Mouse (Mus musculus) retina, postnatal 1 day (tissue): ENCODE measurements around the gene Xpo5.

ENCODE experiments used
- DNase-seq: peaks from one replicate; pipeline ENCODE4 v3.0.0-alpha.2; 2012

Xpo5 gene

GRCm38 (mm10) chr17:46202421-46203071, at the start of gene Xpo5, which contains the start of gene Polh:
Xpo5 (plus strand) TSS chr17:46202782.
Polh (minus strand) TSS chr17:46202645.
- DNase-seq: peak; percentile 96

DNA sequence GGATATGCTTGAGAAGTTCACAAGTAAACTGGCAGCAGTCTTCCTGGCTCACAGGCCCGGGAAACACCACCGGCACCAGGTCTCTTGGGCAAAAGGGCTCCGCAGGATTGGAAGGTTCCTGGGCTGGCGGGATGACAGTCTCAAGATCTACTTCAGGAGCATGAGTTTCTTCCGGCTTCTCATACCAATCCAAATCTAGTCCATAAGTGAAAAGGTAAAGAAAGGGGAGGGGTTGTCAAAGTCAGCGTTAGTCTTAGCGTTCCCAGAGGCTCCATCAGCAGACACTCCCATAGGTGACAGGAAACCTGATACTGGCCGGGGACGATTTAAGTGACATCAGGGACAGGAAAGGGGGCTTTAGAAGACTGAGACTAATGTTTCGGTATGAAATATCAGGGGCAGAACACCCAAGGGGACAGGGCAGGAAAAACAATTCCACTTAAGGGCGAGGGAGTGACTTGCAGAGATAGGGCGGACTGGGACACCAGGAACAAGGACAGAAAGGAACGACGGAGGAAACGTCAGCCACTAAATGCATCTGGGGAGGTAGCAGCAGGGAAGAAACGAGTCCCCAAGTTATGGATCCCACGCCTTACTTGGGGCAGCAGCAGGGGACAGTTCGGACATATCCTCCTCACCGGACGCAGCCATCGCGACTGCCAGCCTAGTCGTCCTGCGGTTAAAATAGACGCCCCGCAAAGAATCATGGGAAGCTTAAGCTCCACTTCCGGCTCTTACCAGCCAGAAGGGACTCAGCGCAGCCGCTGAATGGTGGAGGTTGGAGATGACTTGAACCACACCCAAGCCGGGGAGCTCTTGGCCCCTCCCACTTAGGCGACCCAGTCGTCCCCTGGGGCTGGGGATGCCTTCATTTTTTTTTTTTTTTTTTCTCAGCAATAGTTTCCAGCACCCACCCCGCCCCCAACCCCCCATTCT, 49.5 kb upstream of the Xpo5 start, which contains the start of gene Mad2l1bp:
TSS of gene Mad2l1bp (minus strand) at position 707 of the 936 bp plus-strand sequence.
- DNase-seq: peak; percentile 97

DNA sequence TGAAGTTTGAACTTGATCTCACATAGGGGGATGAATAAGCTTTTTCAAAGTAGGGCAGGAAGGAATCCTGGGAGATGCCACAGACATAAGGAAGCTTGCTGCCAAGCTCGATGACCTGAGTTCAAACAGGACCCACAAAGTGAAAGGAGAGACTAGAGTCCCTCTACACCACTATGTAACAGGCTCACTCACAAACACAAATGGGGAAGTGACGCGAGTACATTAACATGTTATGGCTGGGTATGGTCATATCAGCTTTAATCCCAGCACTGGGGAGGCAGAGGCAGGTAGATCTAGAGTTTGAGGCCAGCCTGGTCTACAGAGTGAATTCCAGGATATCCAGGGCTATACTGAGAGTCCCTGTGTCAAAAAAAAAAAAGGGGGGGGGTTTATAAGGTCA, 48.2 kb upstream of the Xpo5 start:
- DNase-seq: no peak

DNA sequence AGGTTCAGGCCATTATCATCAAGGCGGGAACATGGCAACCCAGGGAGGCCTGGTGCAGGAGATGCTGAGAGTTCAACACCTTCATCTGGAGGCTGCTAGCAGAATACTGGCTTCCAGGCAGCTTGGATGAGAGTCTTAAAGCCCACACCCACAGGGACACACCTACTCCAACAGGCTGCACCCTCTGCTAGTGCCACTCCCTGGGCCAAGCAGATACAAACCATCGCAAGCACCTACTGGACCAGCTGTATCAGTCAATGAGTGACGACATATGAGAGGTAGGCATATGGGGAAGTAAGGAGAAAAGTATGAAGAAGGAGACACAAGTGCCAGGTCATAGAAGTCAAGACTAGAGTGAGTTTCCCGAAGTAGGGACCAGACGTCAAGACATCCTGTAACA, 45.9 kb upstream of the Xpo5 start:
- DNase-seq: no peak

DNA sequence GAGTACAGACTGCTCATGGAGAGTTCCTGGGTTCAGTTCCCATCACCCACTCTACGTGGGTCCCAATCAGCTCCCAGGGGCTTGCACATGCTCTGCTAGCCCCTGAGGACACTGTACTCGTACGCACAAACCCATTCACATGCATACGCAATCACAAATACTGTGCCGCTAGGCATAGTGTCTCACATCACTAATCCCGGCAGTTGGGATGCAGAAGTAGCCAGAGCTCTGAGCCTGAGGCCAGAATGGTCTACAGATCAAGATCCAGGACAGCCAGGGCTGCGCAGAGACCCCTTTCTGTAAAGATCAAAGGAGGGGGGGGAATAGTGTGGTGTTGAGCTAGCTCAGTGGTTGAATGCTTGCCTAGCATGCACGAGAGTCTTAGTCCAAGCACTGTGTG, 45.5 kb upstream of the Xpo5 start:
- no peak for DNase-seq

DNA sequence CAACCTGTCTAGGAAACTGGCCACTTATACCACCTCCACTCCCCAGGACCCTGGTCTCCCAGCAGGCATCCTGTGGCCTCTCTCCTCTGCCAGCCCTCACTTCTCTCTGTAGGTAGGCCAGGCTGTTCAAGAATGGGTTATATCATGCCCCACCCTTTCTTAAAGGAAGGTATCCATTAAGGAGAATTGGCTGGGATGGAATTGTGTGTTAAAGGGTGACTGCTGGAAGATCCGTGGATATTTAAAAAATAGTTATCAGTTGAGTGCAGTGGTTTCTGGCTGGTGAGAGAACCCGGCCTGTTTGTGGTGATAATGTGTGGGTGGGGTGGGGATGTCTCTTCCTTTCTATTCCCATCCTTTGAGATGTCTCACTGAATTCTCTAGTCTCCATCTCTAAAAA, 43.3 kb upstream of the Xpo5 start:
- DNase-seq: no peak

DNA sequence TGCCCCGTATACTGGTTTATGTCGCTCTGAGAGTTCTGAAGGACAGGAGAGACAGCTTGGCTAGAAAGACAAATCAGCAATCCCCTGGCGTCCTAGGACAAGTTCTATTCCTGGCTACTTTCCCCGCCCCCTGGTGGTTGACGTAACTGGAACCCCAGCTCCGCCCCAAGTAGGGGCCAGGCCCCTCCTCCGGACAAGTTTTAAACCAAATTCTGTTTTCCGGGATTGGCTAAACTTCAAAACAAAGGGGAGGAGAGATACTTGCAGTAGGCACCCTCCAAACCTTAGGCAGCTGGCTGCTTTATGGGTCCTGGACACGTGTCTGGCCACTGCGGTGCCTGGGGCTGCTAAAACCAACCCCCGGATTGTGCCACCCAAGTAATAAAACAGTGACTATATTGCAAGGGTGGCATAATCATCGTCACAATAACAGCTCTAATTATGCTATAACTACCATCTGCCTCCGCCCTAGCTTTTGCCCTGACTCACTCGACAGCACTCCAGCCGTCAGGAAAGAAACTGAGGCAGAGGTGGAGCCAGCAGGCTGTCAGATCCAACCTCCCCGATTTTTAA, 42.4 kb upstream of the Xpo5 start:
- peak; percentile 89 for DNase-seq

- DNase-seq: peak; percentile 100
Measured at GRCm38 (mm10) chr17:46160686-46161085, 41.9 kb upstream of the Xpo5 start, which contains the start of gene Gtpbp2. Gtpbp2 (plus strand) TSS chr17:46161032.

- peak; percentile 73 for DNase-seq
Measured at GRCm38 (mm10) chr17:46161179-46161578, 41.4 kb upstream of the Xpo5 start.

DNA sequence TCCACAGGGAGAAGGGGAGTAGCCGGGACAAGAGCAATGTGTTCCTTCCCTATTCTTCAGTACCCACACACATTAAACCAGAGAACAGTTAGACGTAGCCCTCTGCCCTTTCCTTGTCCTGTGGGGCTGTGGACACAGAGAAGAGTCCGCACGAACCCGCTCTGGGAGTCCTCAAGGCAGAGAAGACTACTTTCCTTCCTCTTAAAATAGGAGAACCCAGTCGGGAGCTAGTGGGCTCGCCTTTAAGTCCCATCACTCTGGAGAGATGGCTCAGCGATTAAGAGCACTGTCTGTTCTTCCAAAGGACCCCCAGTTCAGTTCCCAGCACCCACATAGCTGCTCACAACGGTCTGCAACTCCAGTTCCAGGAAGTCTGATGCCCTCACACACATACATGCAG, 40.9 kb upstream of the Xpo5 start:
- no peak for DNase-seq

- no peak for DNase-seq
Measured at GRCm38 (mm10) chr17:46162551-46162950, 40.0 kb upstream of the Xpo5 start.

- DNase-seq: peak; percentile 30
Measured at GRCm38 (mm10) chr17:46162951-46163421, 39.6 kb upstream of the Xpo5 start.

DNA sequence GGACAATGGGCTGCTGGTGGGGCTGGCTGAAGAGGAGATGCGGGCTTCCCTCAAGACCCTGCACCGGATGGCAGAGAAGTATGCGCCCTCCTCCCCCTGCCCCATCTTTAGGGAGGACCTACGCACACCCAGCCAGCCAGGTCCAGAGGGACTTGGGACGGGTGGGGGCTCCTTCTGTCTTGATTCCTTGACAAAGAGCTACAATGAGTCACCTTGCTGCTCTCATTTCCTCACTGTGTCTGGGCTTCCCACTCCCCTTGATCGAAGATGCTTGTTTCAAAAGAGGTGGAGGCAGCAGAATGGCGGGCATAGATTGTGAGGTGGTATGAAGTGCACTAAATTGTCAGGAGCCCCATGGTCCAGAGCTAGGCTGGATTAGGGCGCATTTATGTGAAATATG, 38.3 kb upstream of the Xpo5 start:
- no peak for DNase-seq

DNA sequence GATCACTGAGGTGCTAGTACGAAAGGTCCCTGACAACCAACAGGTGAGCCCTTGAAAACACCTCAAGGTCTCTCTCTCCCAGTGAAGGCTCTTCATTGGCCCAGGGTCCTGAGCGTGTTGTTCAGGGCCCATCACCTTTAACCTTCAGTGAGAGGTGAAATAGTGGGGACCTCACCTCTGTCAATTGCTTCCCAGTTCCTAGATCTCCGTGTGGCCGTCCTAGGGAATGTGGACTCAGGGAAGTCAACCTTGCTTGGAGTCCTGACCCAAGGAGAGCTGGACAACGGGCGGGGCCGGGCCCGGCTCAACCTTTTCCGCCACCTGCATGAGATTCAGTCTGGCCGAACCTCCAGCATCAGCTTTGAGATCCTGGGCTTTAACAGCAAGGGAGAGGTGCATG, 37.8 kb upstream of the Xpo5 start:
- DNase-seq: no peak

DNA sequence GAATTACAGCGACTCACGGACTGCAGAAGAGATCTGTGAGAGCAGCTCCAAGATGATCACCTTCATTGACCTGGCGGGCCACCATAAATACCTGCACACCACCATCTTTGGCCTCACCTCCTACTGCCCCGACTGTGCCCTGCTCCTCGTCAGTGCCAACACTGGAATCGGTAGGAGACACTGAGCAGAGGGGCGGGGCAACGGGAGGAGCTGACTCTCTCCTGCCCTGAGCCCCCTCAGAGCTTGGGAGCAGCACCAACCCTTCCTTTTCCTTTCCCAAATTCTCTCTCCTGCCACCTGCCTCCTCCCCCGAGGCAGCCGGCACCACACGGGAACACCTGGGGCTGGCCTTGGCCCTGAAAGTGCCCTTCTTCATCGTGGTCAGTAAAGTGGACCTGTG, 37.1 kb upstream of the Xpo5 start:
- DNase-seq: no peak

GRCm38 (mm10) chr17:46166270-46166669, 36.3 kb upstream of the Xpo5 start:
- DNase-seq: no peak

- peak; percentile 19 for DNase-seq
Measured at GRCm38 (mm10) chr17:46167014-46167413, 35.6 kb upstream of the Xpo5 start.

GRCm38 (mm10) chr17:46168318-46168717, 34.3 kb upstream of the Xpo5 start:
- no peak for DNase-seq

GRCm38 (mm10) chr17:46168768-46169167, 33.8 kb upstream of the Xpo5 start:
- DNase-seq: no peak

DNA sequence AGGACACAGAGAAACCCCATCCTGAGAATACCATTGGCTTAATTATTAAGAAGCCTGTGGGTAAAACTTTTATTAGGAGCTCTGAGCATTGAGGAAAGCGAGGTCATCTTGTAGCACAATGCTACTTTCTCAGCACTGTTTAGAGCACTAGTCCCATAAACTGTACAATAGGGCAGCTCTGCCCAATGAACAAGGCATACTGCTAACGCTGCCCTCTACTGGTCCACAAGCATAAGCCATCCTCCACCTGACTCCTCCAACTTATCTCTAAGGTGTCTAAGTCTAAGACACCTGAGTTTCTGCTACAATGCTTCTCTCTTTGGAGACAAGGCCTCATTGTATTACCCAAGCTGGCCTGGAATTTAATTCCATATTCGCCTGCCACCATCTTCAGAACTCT, 32.0 kb upstream of the Xpo5 start:
- DNase-seq: peak; percentile 60

GRCm38 (mm10) chr17:46182273-46182672, 20.3 kb upstream of the Xpo5 start:
- DNase-seq: no peak

GRCm38 (mm10) chr17:46188829-46189228, 13.8 kb upstream of the Xpo5 start:
- DNase-seq: no peak

DNA sequence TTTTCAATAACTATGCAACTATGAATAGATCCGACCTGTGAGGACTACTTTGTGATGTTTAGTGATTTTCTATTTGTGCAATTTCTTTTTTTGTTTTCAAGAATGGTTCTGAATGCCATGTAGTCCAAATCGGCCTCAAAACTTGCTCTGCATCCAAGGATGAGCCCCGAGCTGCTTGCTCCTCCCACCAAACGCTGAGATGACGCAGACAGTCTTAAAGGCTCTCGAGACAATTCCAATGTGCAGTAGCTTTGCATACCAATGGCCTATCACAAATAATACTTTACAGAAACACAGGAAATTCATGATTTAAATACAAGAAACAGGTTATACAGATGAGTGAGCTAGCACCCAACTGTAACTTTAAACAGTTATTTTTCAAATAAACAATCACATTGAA, 1.4 kb upstream of the Xpo5 start:
- DNase-seq: no peak

- no peak for DNase-seq
Measured at GRCm38 (mm10) chr17:46203078-46203477, 496 bp downstream of the Xpo5 start.
